Mouse (Mus musculus) kidney, adult 2 months (tissue): ENCODE measurements at regions not wholly inside any gene's neighbourhood (a gene's known extent, or its start where the extent isn't known, plus 50 kb on each side); places are given as distances from the start of the nearest gene placed in this dataset.

ENCODE experiments used
- CTCF ChIP-seq: fragments of 200-500 bp; conservative IDR thresholded peaks from 2 replicates; pipeline ENCODE4 v1.5.1; 2011; ENCODE audit warnings: low read depth, mild to moderate bottlenecking, control low read depth, low read length, moderate library complexity, mixed read lengths; ENCODE audit not compliant: insufficient read depth, insufficient read length
- POLR2A ChIP-seq: fragments of 200-500 bp; IDR thresholded peaks from one replicate; pipeline ENCODE4 v1.6.1; 2011; ENCODE audit warnings: low read depth, low read length, control low read depth

DNA sequence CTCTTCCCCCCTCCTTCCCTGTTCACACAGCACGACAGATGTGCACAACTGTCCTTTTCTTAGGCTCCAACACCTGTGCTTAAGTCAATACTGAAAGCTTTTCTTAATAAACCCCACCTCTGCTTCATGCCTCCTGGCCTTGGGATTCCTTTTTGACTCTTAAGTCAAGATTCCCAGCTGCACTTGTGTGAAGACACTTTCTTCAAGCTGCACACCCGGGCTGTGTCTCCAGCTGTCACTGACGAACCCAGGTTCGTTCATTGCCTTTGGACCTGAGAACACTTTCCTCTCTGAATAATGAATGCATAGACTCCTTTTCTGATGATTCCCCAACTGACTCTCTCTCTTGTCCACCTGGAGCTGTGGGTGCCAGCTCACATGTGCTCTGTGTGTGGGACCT lies 59.8 kb upstream of the Zfp706 start:
- TF ChIP-seq CTCF, result no peak
- no peak for TF ChIP-seq POLR2A
